Mouse (Mus musculus) olfactory bulb, adult 2 months (tissue): ENCODE measurements around the gene Bricd5. TPM values are rescaled to one million over a fixed set of nuclear protein-coding genes. Genes with fewer than 3 reads are reported as not detected.
"Not testable (repeated sequence)": the region's sequence is repeated elsewhere in the genome, so short reads cannot be mapped to it uniquely, and the experiment has no call there.

ENCODE experiments used
- H3K27ac ChIP-seq: fragments of 200-500 bp; 2 replicates; pipeline ENCODE4 v1.5.1; 2012; ENCODE audit warnings: low read depth, low read length; ENCODE audit not compliant: insufficient read depth
- H3K4me1 ChIP-seq: fragments of 200-500 bp; 2 replicates; pipeline ENCODE4 v1.6.1; 2012; ENCODE audit warnings: low read length; ENCODE audit not compliant: control insufficient read depth, insufficient read depth
- H3K4me3 ChIP-seq: fragments of 200-500 bp; 2 replicates; pipeline ENCODE4 v1.5.1; 2012; ENCODE audit warnings: mild to moderate bottlenecking, low read depth, low read length, moderate library complexity; ENCODE audit not compliant: insufficient read depth
- CTCF ChIP-seq: fragments of 200-500 bp; IDR thresholded peaks from 2 replicates; pipeline ENCODE4 v1.5.1; 2012; ENCODE audit warnings: low read depth, mild to moderate bottlenecking, low read length, moderate library complexity; ENCODE audit not compliant: insufficient read depth
- POLR2A ChIP-seq: fragments of 200-500 bp; IDR thresholded peaks from 2 replicates; pipeline ENCODE4 v1.6.1; 2012; ENCODE audit warnings: mild to moderate bottlenecking, low read depth, low read length, moderate library complexity; ENCODE audit not compliant: insufficient read depth
- WGBS: fragments of 180-500 bp; shearing (Covaris S2); methylation state at CpG from one replicate; pipeline ENCODE4 v1.1.7; 2018; 5-methylcytosine and 5-hydroxymethylcytosine counted together
- polyA plus RNA-seq: library from polyadenylated mRNA; stranded (reverse); fragments of >200 nt; gene quantifications from 2 replicates; pipeline ENCODE4 v1.2.4, GENCODE M21; 2012; ENCODE audit warnings: low replicate concordance; ENCODE audit not compliant: missing spikeins, insufficient read depth, insufficient read length

Gene Bricd5
- polyA plus RNA-seq, 1 experiment, result not detected

DNA sequence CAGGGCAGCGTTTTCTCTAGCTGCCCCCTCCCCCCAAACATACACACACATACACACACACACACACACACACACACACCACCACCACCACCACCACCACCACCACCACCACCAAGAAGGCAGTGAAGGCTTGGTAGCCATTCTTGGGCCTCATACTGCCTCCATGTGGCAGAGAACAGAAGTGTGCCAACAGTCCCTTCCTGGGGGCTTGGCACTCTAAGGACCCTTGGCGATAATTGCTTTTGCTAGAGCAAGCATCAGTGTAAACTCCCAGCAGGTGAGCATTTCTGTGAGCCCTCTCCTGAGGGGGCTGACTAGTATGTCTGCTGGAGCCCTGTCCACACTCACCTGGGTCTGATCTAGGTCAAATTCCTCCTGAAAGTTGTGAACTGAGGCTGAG, 32.5 kb upstream of the Bricd5 start:
- 31% methylated on average over 2 of the region's 2 CpGs for WGBS

DNA sequence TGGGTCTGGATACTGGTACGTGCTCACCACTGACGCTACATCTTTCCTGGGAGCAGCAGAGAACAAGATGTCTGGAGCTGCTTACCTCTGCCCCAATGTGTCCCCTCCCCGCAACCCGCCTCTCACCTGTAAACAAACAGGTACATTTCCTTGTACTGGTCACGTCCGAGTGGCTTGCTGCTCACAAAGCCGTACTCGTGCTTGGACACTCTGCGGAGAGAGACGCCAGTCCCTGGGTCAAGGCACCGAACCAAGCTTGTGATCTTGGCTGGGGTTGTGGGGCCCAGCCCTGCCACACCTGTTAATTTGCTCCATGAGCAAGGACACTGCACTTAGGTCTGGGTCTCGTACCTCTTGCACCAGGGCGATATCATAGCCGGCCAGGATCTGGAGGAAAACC, 31.6 kb upstream of the Bricd5 start:
- no peak overlapping the region for H3K27ac ChIP-seq
- no peaks in the 10 kb centered on the region for H3K4me1 ChIP-seq
- no peak overlapping the region for H3K4me3 ChIP-seq
- TF ChIP-seq CTCF (no peak), POLR2A (no peak)
- WGBS, result 90% methylated on average over 14 of the region's 14 CpGs

More for the DNA sequence above, 32.5 kb upstream of the Bricd5 start:
- TF ChIP-seq POLR2A (no peak), CTCF (no peak)
- no peaks in the 10 kb centered on the region for H3K4me1 ChIP-seq
- H3K4me3 ChIP-seq, result no peak overlapping the region
- H3K27ac ChIP-seq, result no peak overlapping the region

DNA sequence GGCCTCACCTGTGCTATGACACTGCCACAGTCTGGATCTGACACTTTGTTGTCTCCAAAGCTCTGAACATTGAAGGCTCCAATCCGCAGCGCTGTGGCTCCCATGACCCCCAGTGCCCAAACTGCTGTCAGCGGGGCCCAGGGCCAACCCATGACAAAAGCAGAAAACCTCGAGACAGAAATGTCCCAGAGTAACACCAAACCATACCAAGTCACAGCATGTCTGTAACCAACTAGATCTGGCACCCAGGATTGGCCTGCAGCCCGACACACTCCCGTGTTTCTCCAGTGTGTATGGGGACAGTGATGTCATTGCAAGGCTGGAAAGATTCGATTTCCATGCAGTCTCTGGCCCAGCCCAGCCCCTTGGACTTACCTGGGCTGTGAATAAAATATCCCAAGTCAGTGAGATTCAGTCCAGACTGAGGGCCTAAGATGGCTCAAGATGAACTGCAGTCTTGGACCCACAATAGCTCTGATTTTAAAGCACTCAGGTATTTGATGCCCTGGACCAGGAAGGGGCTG, 31.0 kb upstream of the Bricd5 start, which contains the start of gene Dnase1l2:
Dnase1l2 (minus strand) TSS at position 474 of the 524 bp plus-strand sequence.
- no peak within 1 kb of the TSS for H3K4me3 ChIP-seq
- H3K27ac ChIP-seq, result no peak within 1 kb of the TSS
- no peaks in the 10 kb centered on the region for H3K4me1 ChIP-seq
- 67% methylated on average over 7 of the region's 7 CpGs for WGBS
- TF ChIP-seq CTCF (no peak), POLR2A (no peak)

DNA sequence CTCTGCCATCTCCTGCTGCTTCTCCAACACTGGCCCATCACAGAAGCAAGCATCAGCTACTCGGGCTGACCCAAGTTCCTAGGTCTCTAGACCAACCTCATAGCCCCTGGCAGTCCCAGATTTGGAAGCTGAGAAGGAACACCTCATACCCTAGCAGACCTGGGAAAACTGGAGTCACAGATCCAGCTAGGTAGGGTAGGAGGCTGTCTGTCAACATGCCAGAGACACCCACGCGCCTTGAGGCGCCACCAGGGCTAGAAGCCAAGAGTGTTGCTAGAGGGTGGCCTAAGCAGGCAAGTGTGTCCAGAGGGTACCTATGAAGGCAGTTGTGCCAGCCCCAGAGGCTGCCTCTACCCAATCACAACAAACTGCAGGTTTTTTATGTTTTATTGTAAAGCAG, 30.3 kb upstream of the Bricd5 start:
- 81% methylated on average over 4 of the region's 4 CpGs for WGBS
- TF ChIP-seq CTCF, result no peak
- TF ChIP-seq POLR2A, result no peak
- H3K4me1 ChIP-seq, result no peaks in the 10 kb centered on the region
- no peak overlapping the region for H3K4me3 ChIP-seq
- no peak overlapping the region for H3K27ac ChIP-seq

DNA sequence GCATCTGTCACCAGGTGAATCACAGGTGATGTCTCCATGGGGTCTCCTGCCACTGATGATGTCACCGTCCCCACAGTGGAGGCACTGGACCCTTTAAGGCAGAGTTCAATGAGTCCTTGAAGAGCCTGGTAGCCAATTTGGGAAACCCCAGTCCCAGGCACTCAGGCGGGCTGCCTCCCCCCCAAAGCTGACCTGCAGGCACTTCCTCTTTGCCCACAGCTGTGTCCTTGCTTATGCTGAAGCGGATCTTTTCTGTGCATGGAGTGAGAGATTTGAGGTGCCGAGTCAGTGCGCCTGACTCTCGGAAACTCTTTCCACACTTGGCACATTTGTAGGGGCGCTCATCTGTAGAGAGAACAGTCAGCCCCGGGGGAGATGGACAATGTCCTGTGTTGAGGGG, 27.1 kb upstream of the Bricd5 start:
- no peak overlapping the region for H3K27ac ChIP-seq
- H3K4me1 ChIP-seq, result no peaks in the 10 kb centered on the region
- 86% methylated on average over 8 of the region's 8 CpGs for WGBS
- TF ChIP-seq POLR2A, result no peak
- TF ChIP-seq CTCF, result no peak
- no peak overlapping the region for H3K4me3 ChIP-seq

DNA sequence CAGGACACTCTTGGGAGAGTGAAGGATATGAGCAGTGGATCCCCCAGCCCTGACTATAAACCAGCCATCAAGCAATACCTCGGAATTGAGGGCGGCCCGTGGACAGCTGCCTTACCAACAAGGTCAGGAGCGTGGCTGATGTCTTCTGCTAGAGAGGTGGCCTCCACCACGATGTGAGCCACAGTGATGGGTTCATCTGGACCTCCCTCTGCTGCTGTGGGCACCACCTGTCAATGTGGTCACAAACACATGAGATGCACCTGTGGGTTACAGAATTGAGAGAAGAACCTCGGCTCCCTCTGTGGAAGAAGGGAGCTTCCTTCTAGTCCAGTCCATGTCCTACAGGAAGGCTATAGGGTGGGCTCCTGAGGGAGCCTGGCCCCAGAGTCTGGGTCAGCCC, 24.2 kb upstream of the Bricd5 start:
- Histone ChIP-seq H3K27ac (no peak overlapping the region), H3K4me1 (no peaks in the 10 kb centered on the region), H3K4me3 (no peak overlapping the region)
- WGBS, result 95% methylated on average over 6 of the region's 6 CpGs
- TF ChIP-seq CTCF (no peak), POLR2A (no peak)

DNA sequence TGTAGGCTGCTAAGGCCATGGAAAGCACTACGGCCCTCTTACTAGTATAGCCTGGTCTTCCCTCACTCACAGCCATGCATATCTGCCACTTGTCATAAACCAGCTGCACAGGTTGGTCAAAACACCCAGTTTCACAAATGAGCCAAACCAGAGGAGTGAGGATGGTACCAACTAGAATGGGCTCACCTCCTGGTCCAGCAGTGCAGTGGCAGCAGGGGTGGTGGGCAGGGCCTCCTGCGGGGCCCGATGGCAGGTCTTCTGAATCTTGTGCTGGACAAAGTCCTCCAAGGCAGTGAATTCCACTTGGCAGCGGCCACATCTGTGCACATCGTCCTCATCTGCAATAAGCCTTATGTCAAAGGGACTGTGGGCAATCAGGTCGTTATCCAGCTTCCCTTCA, 22.5 kb upstream of the Bricd5 start:
- H3K27ac ChIP-seq, result no peak overlapping the region

DNA sequence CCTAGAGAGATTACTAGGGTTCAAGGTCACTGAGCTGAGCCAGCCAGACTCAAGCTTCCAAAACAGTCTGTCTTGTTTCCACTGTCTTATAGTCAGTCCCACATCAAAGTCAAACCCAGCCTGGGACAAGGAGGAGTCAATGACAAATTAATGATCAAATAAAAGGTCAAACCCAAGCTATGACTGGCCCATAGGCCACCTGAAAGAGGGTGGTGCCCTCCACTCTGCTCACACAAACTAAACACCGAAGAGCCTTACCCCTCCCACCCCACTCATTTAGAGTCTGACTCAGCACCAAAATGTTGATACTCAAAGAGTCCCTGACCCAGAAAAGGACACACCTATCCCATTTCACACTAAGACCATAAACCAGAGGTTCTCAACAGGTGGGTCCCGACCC, 20.3 kb upstream of the Bricd5 start:
- WGBS, result 68% methylated on average over 2 of the region's 2 CpGs
- Histone ChIP-seq H3K4me3 (no peak overlapping the region), H3K27ac (no peak overlapping the region), H3K4me1 (no peaks in the 10 kb centered on the region)
- TF ChIP-seq POLR2A (no peak), CTCF (no peak)

More for the DNA sequence above, 22.5 kb upstream of the Bricd5 start:
- Histone ChIP-seq H3K4me3 (no peak overlapping the region), H3K4me1 (no peaks in the 10 kb centered on the region)
- no peak for TF ChIP-seq CTCF
- TF ChIP-seq POLR2A, result no peak
- WGBS, result 96% methylated on average over 6 of the region's 6 CpGs

DNA sequence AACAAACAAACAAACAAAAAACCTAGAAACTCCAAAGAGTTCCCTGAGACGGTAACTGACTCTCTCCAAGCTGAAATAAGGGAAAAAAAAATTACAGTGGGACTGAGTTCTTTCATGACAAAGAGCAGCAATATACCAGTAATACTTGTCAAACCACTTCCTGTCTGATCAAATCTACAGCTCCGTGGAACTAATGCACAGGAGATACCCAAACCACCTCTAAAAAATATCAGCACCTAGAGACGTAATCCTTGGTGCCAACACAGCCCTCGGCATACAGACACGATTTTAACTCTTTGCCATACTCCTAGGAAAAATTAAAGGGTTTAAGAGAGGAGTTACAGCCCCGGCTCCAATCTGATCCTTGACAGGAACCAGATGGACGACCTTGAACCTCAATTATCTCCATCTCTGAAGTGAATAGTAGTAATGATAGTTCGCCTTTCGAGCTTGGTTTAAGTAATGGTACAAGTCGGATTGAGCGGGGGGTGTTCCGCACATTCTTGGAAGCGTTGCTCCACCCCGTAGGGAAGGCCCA, 19.4 kb upstream of the Bricd5 start:
- peak overlapping the region; percentile 79 for H3K4me3 ChIP-seq
- peak overlapping the region; percentile 91 for H3K27ac ChIP-seq
- TF ChIP-seq POLR2A, result no peak
- TF ChIP-seq CTCF, result no peak
- 2% methylated on average over 14 of the region's 14 CpGs for WGBS
- no peaks in the 10 kb centered on the region for H3K4me1 ChIP-seq

DNA sequence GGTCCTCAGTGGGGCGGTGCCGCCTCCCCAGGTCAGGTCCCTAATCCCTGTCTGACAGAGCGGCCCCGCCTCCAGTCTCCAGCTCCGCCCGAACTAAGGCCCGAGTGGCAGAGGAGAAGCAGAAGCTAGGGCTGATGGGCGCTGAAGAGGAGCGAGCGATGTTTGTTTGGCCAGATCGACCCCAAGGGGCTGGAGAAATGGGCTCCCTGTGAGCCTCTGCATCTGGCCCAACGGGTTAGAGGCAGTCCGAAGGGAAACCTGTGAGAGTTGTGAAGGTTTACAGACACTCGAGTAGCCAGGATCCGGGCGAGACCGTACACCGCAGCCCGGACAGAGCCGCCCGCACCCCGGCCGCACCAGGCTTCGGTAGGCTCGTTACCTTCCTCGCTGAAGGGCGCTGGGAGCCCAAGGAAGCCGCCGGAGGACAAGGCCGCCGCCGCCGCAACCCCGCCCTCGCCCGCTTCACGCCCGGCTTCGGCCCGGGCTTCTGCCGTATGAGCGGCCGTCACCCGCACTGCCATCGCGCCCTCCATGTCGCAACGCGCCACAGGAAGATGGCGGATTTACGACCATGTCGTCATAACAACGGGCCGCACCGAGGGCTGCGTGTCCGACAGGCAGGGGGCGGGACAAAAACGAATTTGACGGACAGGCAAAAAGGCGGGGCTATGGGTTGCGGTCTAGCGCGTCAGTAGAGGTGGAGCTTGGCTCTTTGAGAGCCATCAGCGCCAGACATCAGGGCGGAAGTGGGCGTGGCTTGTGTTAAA, 18.7 kb upstream of the Bricd5 start:
- no peaks in the 10 kb centered on the region for H3K4me1 ChIP-seq
- no peak for TF ChIP-seq CTCF
- TF ChIP-seq POLR2A, result peak; percentile 85
- under 1% methylated on average over 67 of the region's 67 CpGs for WGBS
- H3K27ac ChIP-seq, result peak overlapping the region; percentile 91
- H3K4me3 ChIP-seq, result peak overlapping the region; percentile 79

DNA sequence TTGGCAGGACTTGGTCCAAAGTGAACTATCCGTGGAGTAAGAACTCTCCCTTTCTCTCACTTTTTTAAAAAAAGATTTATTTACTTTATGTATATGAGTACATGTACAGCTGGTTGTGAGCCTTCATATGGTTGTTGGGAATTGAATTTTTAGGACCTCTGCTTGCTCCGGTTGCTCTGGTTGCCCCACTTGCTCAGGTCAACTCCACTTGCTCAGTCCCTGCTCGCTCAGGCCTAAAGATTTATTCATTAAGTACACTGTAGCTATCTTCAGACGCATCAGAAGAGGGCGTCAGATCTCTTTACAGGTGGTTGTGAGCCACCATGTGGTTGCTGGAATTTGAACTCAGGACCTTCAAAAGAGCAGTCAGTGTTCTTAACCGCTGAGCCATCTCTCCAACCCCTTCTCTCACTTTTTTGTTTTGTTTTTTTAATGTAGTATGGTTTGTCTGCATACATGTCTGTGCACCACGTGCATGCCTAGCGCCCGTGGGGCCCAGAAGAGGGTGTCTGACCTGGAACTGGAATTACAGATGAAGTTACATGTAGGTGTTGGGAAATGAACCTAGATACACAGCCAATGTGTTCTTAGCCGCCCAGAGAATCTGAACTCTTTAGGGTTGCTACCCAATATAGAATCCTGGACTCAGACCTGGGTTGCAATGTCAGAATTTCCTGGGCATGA, 18.0 kb upstream of the Bricd5 start:
- H3K4me3 ChIP-seq, H3K4me1 ChIP-seq, H3K27ac ChIP-seq: not testable (repeated sequence)
- 48% methylated on average over 10 of the region's 10 CpGs for WGBS
